Mouse (Mus musculus) embryonic facial prominence, embryonic 15.5 days (tissue): ENCODE results near the gene Cdx4. TPM values are rescaled to one million over a fixed set of nuclear protein-coding genes. Genes with fewer than 3 reads are reported as not detected.

Experiments used
- ATAC-seq: fragments of 200-750 bp; cut with Nextera tagmentation; 2 replicates; pipeline ENCODE4 v1.8.0; 2017; ENCODE audit warnings: low read depth, moderate TSS enrichment; ENCODE audit not compliant: insufficient number of reproducible peaks, low FRiP score, low TSS enrichment
- H3K27ac ChIP-seq: fragments of 300-500 bp; sonication (generic); replicated peaks from 2 replicates; pipeline ENCODE4 v1.5.1; 2015; ENCODE audit warnings: mild to moderate bottlenecking, inconsistent platforms
- H3K27me3 ChIP-seq: fragments of 300-500 bp; sonication (generic); 2 replicates; pipeline ENCODE4 v1.6.1; 2015; ENCODE audit warnings: inconsistent platforms
- H3K36me3 ChIP-seq: fragments of 300-500 bp; sonication (generic); 2 replicates; pipeline ENCODE4 v1.6.1; 2015; ENCODE audit warnings: mild to moderate bottlenecking, inconsistent platforms
- H3K4me1 ChIP-seq: fragments of 300-500 bp; sonication (generic); 2 replicates; pipeline ENCODE4 v1.6.1; 2015; ENCODE audit warnings: inconsistent platforms
- H3K4me2 ChIP-seq: fragments of 300-500 bp; sonication (generic); replicated peaks from 2 replicates; pipeline ENCODE4 v1.6.1; 2015; ENCODE audit warnings: mild to moderate bottlenecking, inconsistent platforms
- H3K4me3 ChIP-seq: fragments of 300-500 bp; sonication (generic); replicated peaks from 2 replicates; pipeline ENCODE4 v1.5.1; 2015; ENCODE audit warnings: mild to moderate bottlenecking, inconsistent platforms
- H3K9ac ChIP-seq: fragments of 300-500 bp; sonication (generic); 2 replicates; pipeline ENCODE4 v1.6.1; 2015; ENCODE audit warnings: inconsistent platforms
- H3K9me3 ChIP-seq: fragments of 300-500 bp; sonication (generic); replicated peaks from 2 replicates; pipeline ENCODE4 v1.6.1; 2016; ENCODE audit warnings: inconsistent platforms
- WGBS: fragments of 180-500 bp; shearing (Covaris S2); methylation state at CpG from one replicate; pipeline ENCODE4 v1.1.7; 2015; 5-methylcytosine and 5-hydroxymethylcytosine counted together
- polyA plus RNA-seq: library from polyadenylated mRNA; unstranded; fragments of >200 nt; fragmentation: Nextera tagmentation; extraction: Ambion mirVana; gene quantifications from 2 replicates; pipeline ENCODE4 v1.2.1, GENCODE M21; 2015

The Cdx4 gene
- polyA plus RNA-seq, 1 experiment from 2014 or later: not detected

- Histone ChIP-seq H3K9ac (no peak overlapping the region), H3K4me3 (no peak overlapping the region), H3K27ac (no peak overlapping the region), H3K27me3 (peaks cover 3% of the 10 kb centered on the region), H3K9me3 (no peaks in the 10 kb centered on the region), H3K4me1 (no peaks in the 10 kb centered on the region), H3K36me3 (no peaks in the 10 kb centered on the region), H3K4me2 (no peak overlapping the region)
- WGBS: 64% methylated on average over 5 of the region's 5 CpGs
- ATAC-seq: no peak
Observed at GRCm38 (mm10) chrX:103331125-103331858, 10.1 kb downstream of the Cdx4 start.

- Histone ChIP-seq H3K9me3 (no peaks in the 10 kb centered on the region), H3K4me1 (no peaks in the 10 kb centered on the region), H3K9ac (no peak overlapping the region), H3K4me2 (no peak overlapping the region), H3K36me3 (no peaks in the 10 kb centered on the region), H3K27me3 (no peaks in the 10 kb centered on the region), H3K4me3 (no peak overlapping the region), H3K27ac (no peak overlapping the region)
- ATAC-seq: no peak
- 60% methylated on average over 3 of the region's 3 CpGs for WGBS
Observed at GRCm38 (mm10) chrX:103341369-103342113, 20.3 kb downstream of the Cdx4 start.

- Histone ChIP-seq H3K9me3 (no peaks in the 10 kb centered on the region), H3K4me3 (peak overlapping the region; percentile 59), H3K4me2 (peak overlapping the region; percentile 45), H3K36me3 (no peaks in the 10 kb centered on the region), H3K9ac (no peak overlapping the region), H3K27ac (no peak overlapping the region), H3K27me3 (peaks cover 30% of the 10 kb centered on the region), H3K4me1 (no peaks in the 10 kb centered on the region)
- ATAC-seq: no peak
- 36% methylated on average over 5 of the region's 5 CpGs for WGBS
Observed at GRCm38 (mm10) chrX:103355784-103356183, 34.6 kb downstream of the Cdx4 start.

GRCm38 (mm10) chrX:103356287-103356686, 35.1 kb downstream of the Cdx4 start, which contains the start of gene Chic1:
TSS of gene Chic1 (plus strand) at chrX:103356476.
- Histone ChIP-seq H3K4me3 (peak within 1 kb of the TSS; percentile 59), H3K9ac (peak within 1 kb of the TSS; percentile 21), H3K36me3 (no peaks in the 10 kb centered on the region), H3K4me2 (peak within 1 kb of the TSS; percentile 45), H3K27ac (no peak within 1 kb of the TSS), H3K4me1 (no peaks in the 10 kb centered on the region), H3K27me3 (peaks cover 27% of the 10 kb centered on the region), H3K9me3 (no peaks in the 10 kb centered on the region)
- peak; percentile 87 for ATAC-seq
- 21% methylated on average over 34 of the region's 34 CpGs for WGBS

GRCm38 (mm10) chrX:103356761-103357236, 35.6 kb downstream of the Cdx4 start:
- Histone ChIP-seq H3K4me2 (peak overlapping the region; percentile 45), H3K27me3 (peaks cover 27% of the 10 kb centered on the region), H3K4me3 (peak overlapping the region; percentile 59), H3K36me3 (no peaks in the 10 kb centered on the region), H3K27ac (no peak overlapping the region), H3K9ac (peak overlapping the region; percentile 21), H3K9me3 (no peaks in the 10 kb centered on the region), H3K4me1 (no peaks in the 10 kb centered on the region)
- WGBS: 8% methylated on average over 24 of the region's 24 CpGs
- peak; percentile 39; the same call in 1 of the 2 replicates for ATAC-seq

GRCm38 (mm10) chrX:103366201-103366600, 45.0 kb downstream of the Cdx4 start:
- WGBS: 61% methylated on average over 5 of the region's 5 CpGs
- Histone ChIP-seq H3K4me1 (no peaks in the 10 kb centered on the region), H3K9me3 (no peaks in the 10 kb centered on the region), H3K4me3 (no peak overlapping the region), H3K9ac (no peak overlapping the region), H3K4me2 (no peak overlapping the region), H3K36me3 (no peaks in the 10 kb centered on the region), H3K27me3 (no peaks in the 10 kb centered on the region), H3K27ac (no peak overlapping the region)
- no peak for ATAC-seq

- 85% methylated on average over 3 of the region's 3 CpGs for WGBS
- no peak overlapping the region for H3K9ac ChIP-seq
- no peaks in the 10 kb centered on the region for H3K27me3 ChIP-seq
- ATAC-seq: no peak
- no peak overlapping the region for H3K27ac ChIP-seq
- no peak overlapping the region for H3K4me2 ChIP-seq
- no peaks in the 10 kb centered on the region for H3K4me1 ChIP-seq
- no peaks in the 10 kb centered on the region for H3K9me3 ChIP-seq
- H3K4me3 ChIP-seq: no peak overlapping the region
- H3K36me3 ChIP-seq: no peaks in the 10 kb centered on the region
Observed at GRCm38 (mm10) chrX:103368650-103369049, 47.5 kb downstream of the Cdx4 start.

- Histone ChIP-seq H3K27ac (no peak overlapping the region), H3K4me3 (no peak overlapping the region), H3K36me3 (no peaks in the 10 kb centered on the region), H3K9me3 (no peaks in the 10 kb centered on the region), H3K27me3 (no peaks in the 10 kb centered on the region), H3K9ac (no peak overlapping the region), H3K4me1 (no peaks in the 10 kb centered on the region), H3K4me2 (no peak overlapping the region)
- 80% methylated on average over 2 of the region's 2 CpGs for WGBS
- ATAC-seq: no peak
Observed at GRCm38 (mm10) chrX:103371221-103371620, 50.0 kb downstream of the Cdx4 start.

GRCm38 (mm10) chrX:103371627-103372026, 50.4 kb downstream of the Cdx4 start:
- no peak for ATAC-seq
- Histone ChIP-seq H3K4me3 (no peak overlapping the region), H3K4me1 (no peaks in the 10 kb centered on the region), H3K9ac (no peak overlapping the region), H3K27me3 (no peaks in the 10 kb centered on the region), H3K9me3 (no peaks in the 10 kb centered on the region), H3K36me3 (no peaks in the 10 kb centered on the region), H3K27ac (no peak overlapping the region), H3K4me2 (no peak overlapping the region)
- WGBS: 36% methylated on average over 2 of the region's 2 CpGs

- H3K9me3 ChIP-seq: no peaks in the 10 kb centered on the region
- H3K4me3 ChIP-seq: no peak overlapping the region
- no peak for ATAC-seq
- no peak overlapping the region for H3K4me2 ChIP-seq
- H3K27ac ChIP-seq: no peak overlapping the region
- no peaks in the 10 kb centered on the region for H3K36me3 ChIP-seq
- no peak overlapping the region for H3K9ac ChIP-seq
- WGBS: 70% methylated on average over 5 of the region's 5 CpGs
- H3K27me3 ChIP-seq: no peaks in the 10 kb centered on the region
- no peaks in the 10 kb centered on the region for H3K4me1 ChIP-seq
Observed at GRCm38 (mm10) chrX:103374250-103374649, 53.1 kb downstream of the Cdx4 start.
